Mouse (Mus musculus): Measurements from ENCODE around the gene Slc11a2. TPM values are rescaled to one million over a fixed set of nuclear protein-coding genes. Genes with fewer than 3 reads are reported as not detected.

Slc11a2 gene
- 10 to 100 TPM; 38.9 to 43.7 TPM for total RNA-seq (2021)
- 24.4 and 45.6 TPM in 2 replicates for polyA plus RNA-seq (2012; rRNA removed)
- long read RNA-seq, full-length matches to known transcripts = 27 of 53 reads
- long read RNA-seq, partial matches to known transcripts = 5 of 53 reads
- long read RNA-seq, other reads (novel, unspliced or antisense) = 21 of 53 reads

DNA sequence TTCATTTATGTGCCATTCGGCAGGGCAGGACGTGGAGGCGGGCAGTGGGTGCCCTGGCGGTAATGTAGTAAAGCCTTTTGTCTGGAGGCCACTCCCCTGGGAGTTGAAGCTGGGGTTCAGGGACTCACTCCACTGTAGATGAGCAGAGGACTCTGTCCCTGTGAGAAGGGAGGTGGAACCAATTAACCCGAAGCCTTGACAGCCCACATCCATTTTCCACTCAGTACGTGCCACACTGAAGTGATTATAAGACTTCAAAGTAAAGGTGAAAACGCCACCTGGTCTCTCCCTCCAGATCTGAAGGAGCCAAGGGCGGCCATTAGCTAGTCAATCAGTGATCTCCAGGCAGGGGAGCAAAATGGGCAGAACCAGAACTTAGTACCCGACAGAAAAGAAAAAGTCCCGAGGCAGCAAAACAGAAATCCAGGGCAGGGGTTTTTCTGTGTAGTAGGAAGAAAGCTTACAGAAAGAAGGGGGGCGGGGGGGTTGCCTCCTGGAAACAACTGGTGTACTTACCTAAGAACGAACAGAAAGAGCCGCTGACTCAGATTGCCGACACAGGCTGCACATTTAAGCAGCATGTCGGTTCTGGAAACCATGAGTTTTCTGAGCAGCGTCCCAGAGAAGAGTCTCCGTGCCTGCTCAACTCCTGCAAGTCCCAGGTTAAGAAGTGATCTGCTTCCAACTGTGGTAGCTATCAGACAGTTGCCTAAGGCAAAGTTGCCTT lies at the start of gene Slc11a2:
Gene Slc11a2 (minus strand): TSS at position 677 of the 727 bp plus-strand sequence.
- intact Hi-C loops (cut with DNase I) = loop anchor here (5.0 kb wide), 1 partner anchor 33 kb away; no protein-coding TSS in a partner anchor
- WGBS = 48% methylated on average over 17 of the region's 17 CpGs
- no peaks in the 10 kb centered on the region; the same call in 1 of the 2 replicates for H3K27me3 ChIP-seq (ENCODE audit: control insufficient read depth, insufficient read depth, low read length)
- H3K4me3 ChIP-seq = peak within 1 kb of the TSS; percentile 83; the same call in 1 of the 2 replicates
- H3K27ac ChIP-seq = no peak within 1 kb of the TSS
- H3K4me1 ChIP-seq (ENCODE audit: control insufficient read depth, insufficient read depth, low read length) = peaks cover 6% of the 10 kb centered on the region
- H3K79me2 ChIP-seq (replicated peaks; ENCODE audit: control insufficient read depth, insufficient read depth, low read length) = no peaks in the 10 kb centered on the region
- DNase-seq = no peak
- H3K9ac ChIP-seq (ENCODE audit: low read depth, low read length) = no peak within 1 kb of the TSS
- TF ChIP-seq POLR2A (IDR thresholded peaks at IDR 0.05; ENCODE audit: insufficient read depth, low read depth, low read length) (no peak), CTCF (IDR thresholded peaks at IDR 0.05) (no peak), EP300 (IDR thresholded peaks at IDR 0.05; ENCODE audit: insufficient read depth, low read depth, low read length) (no peak)
- no peaks in the 10 kb centered on the region for H3K36me3 ChIP-seq (ENCODE audit: control insufficient read depth, insufficient read depth, low read length)

- intact Hi-C loops (cut with DNase I) = no loop called here
- H3K4me1 ChIP-seq (ENCODE audit: control insufficient read depth, insufficient read depth, low read length) = peaks cover 4% of the 10 kb centered on the region
- no peak for TF ChIP-seq CTCF (IDR thresholded peaks at IDR 0.05)
- no peak for TF ChIP-seq EP300 (IDR thresholded peaks at IDR 0.05; ENCODE audit: insufficient read depth, low read depth, low read length)
- TF ChIP-seq POLR2A (IDR thresholded peaks at IDR 0.05; ENCODE audit: insufficient read depth, low read depth, low read length) = no peak
- H3K27ac ChIP-seq = no peak overlapping the region
- no peak for DNase-seq
- WGBS = 82% methylated on average over 7 of the region's 7 CpGs
- no peak overlapping the region for H3K9ac ChIP-seq (ENCODE audit: low read depth, low read length)
- no peaks in the 10 kb centered on the region for H3K79me2 ChIP-seq (replicated peaks; ENCODE audit: control insufficient read depth, insufficient read depth, low read length)
- H3K4me3 ChIP-seq = no peak overlapping the region
- no peaks in the 10 kb centered on the region for H3K36me3 ChIP-seq (ENCODE audit: control insufficient read depth, insufficient read depth, low read length)
- H3K27me3 ChIP-seq (ENCODE audit: control insufficient read depth, insufficient read depth, low read length) = no peaks in the 10 kb centered on the region
These were observed 49.1 kb upstream of the Slc11a2 start for GRCm38 (mm10) chr15:100473926-100474503.

DNA sequence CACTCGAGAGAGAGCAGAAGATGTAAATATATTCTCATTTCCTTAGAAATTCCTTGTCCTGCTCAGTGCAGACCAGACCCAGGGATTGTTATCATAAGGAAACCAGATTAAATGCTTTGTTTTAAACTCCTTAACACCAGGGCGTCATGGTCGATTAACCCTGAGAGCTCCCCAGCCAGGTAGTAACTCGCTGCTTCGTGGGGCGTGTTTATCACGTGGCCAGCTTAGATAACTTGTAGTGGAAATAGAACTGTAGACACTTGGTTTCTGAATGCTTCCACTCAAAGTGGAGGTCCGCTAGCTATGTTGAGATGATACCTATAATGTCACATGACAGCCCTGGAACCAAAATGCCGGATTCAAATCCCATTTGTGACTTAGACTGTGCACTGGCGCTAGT lies 45.2 kb upstream of the Slc11a2 start:
- no peak for DNase-seq
- H3K4me1 ChIP-seq (ENCODE audit: control insufficient read depth, insufficient read depth, low read length) = peaks cover 4% of the 10 kb centered on the region
- intact Hi-C loops (cut with DNase I) = no loop called here
- H3K79me2 ChIP-seq (replicated peaks; ENCODE audit: control insufficient read depth, insufficient read depth, low read length) = no peaks in the 10 kb centered on the region
- TF ChIP-seq POLR2A (IDR thresholded peaks at IDR 0.05; ENCODE audit: insufficient read depth, low read depth, low read length) = no peak
- TF ChIP-seq EP300 (IDR thresholded peaks at IDR 0.05; ENCODE audit: insufficient read depth, low read depth, low read length) = no peak
- TF ChIP-seq CTCF (IDR thresholded peaks at IDR 0.05) = no peak
- WGBS = 48% methylated on average over 10 of the region's 10 CpGs
- no peak overlapping the region for H3K9ac ChIP-seq (ENCODE audit: low read depth, low read length)
- H3K27ac ChIP-seq = no peak overlapping the region
- H3K4me3 ChIP-seq = peak overlapping the region; percentile 100
- no peaks in the 10 kb centered on the region for H3K36me3 ChIP-seq (ENCODE audit: control insufficient read depth, insufficient read depth, low read length)
- no peaks in the 10 kb centered on the region for H3K27me3 ChIP-seq (ENCODE audit: control insufficient read depth, insufficient read depth, low read length)

- Histone ChIP-seq H3K4me1 (ENCODE audit: control insufficient read depth, insufficient read depth, low read length) (peaks cover 4% of the 10 kb centered on the region), H3K9ac (ENCODE audit: low read depth, low read length) (peak overlapping the region; percentile 94), H3K36me3 (ENCODE audit: control insufficient read depth, insufficient read depth, low read length) (no peaks in the 10 kb centered on the region), H3K4me3 (peak overlapping the region; percentile 100), H3K79me2 (replicated peaks; ENCODE audit: control insufficient read depth, insufficient read depth, low read length) (no peaks in the 10 kb centered on the region), H3K27ac (peak overlapping the region; percentile 97), H3K27me3 (ENCODE audit: control insufficient read depth, insufficient read depth, low read length) (no peaks in the 10 kb centered on the region)
- TF ChIP-seq POLR2A (IDR thresholded peaks at IDR 0.05; ENCODE audit: insufficient read depth, low read depth, low read length) = no peak
- no peak for TF ChIP-seq CTCF (IDR thresholded peaks at IDR 0.05)
- TF ChIP-seq EP300 (IDR thresholded peaks at IDR 0.05; ENCODE audit: insufficient read depth, low read depth, low read length) = no peak
- WGBS = 1% methylated on average over 19 of the region's 19 CpGs
- intact Hi-C loops (cut with DNase I) = loop anchor here (2.0 to 10.0 kb wide), 3 partner anchors 26 to 214 kb away; partner anchors contain the start of genes Csrnp2 and Dazap2
- DNase-seq = no peak
These were observed 44.3 kb upstream of the Slc11a2 start for GRCm38 (mm10) chr15:100469189-100469545.

DNA sequence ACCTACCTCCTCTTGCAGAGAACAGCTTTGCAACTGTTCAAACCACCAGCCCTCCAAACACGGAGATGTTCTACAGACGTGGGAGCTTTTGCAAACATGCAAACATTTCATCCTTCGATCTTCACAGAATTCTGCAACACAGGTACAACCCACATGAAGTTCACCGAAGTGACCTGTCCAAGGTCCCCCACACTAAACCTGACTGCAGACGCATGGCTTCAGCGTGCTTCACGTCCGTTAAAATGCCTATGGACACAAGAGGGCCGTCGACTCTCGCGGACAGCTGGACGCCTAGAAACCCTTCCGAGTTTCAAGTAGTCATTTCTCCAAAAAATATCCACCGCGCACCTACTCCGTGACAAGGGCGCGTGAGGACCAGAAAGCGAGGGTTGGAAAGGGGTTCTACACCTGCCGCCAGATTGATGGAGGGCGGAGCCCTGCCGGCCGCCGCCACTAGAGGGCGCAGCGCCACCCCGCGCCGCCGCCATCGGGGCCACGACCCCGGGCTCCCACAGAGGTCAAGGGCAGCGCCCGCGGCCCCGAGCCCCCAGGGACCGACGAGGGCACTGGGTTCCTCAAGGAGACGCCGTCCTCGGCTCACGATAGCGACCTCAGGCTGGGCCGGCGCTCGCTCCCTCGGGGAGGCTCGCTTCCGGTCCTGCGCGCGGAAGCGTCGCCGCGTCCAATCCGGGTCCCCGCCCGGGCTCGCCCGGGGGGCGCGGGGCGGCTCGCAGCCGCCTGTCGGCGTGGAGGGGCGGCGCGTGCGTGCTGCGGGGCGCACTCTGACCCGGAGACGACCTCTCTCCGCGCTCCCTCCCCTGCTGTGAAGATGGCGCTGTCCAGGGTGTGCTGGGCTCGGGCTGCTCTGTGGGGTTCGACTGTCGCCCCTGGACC lies 43.7 kb upstream of the Slc11a2 start, which contains the start of gene Letmd1:
Gene Letmd1 (plus strand): TSS at position 729 of the 894 bp plus-strand sequence.
- Histone ChIP-seq H3K9ac (ENCODE audit: low read depth, low read length) (peak within 1 kb of the TSS; percentile 94), H3K27me3 (ENCODE audit: control insufficient read depth, insufficient read depth, low read length) (no peaks in the 10 kb centered on the region), H3K36me3 (ENCODE audit: control insufficient read depth, insufficient read depth, low read length) (no peaks in the 10 kb centered on the region), H3K4me1 (ENCODE audit: control insufficient read depth, insufficient read depth, low read length) (peaks cover 4% of the 10 kb centered on the region), H3K27ac (peak within 1 kb of the TSS; percentile 97), H3K4me3 (peak within 1 kb of the TSS; percentile 100), H3K79me2 (replicated peaks; ENCODE audit: control insufficient read depth, insufficient read depth, low read length) (no peaks in the 10 kb centered on the region)
- intact Hi-C loops (cut with DNase I) = loop anchor here (2.0 to 10.0 kb wide), 3 partner anchors 26 to 214 kb away; partner anchors contain the start of genes Csrnp2 and Dazap2
- peak; percentile 92 to 94 for DNase-seq
- TF ChIP-seq POLR2A (IDR thresholded peaks at IDR 0.05; ENCODE audit: insufficient read depth, low read depth, low read length) (peak; percentile 78), EP300 (IDR thresholded peaks at IDR 0.05; ENCODE audit: insufficient read depth, low read depth, low read length) (no peak), CTCF (IDR thresholded peaks at IDR 0.05) (peak; percentile 91)
- 2% methylated on average over 72 of the region's 84 CpGs for WGBS

Data from heart, adult 2 months (tissue).